Mouse (Mus musculus): ENCODE data around the gene Lgals7.

The Lgals7 gene
- long read RNA-seq, experiment 1 = 0 reads
- long read RNA-seq, experiment 2 = 0 reads

- intact Hi-C loops (cut with DNase I) = no loop called here
These were observed at the start of gene Lgals7 for GRCm38 (mm10) chr7:28863540-28863939. TSS of gene Lgals7 (plus strand) at chr7:28863853.

DNA sequence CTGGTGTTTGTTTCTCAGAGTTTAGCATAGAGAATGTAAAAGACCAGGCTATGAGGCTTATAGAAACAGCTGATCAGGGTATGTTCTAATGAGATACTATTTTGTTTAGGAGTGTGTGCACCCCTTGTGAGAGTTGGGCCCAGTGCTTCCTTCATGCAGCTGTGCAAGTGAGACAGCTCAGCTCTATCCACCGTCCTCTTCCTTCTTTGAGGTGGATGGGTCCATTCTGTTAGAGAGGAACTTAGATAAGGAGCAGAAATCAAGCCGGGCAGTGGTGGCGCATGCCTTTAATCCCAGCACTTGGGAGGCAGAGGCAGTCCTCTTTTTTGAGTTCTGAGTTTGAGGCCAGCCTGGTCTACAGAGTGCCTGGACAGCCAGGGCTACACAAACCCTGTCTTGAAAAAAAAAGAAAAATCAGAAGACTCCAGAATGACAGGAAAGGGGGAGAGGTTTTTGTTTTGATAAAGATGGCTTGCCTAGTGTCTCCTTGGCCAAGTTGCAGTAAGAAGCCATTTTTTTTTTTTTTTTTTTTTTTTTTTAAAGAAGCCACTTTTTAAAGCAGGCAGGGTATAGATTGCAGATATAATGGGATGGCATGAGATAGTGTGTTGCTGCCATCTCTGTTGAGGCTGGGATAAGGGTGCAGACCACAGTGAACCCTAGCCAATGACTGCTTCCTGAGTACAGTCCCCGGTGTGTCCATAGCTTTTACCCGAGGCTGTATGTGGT is 49.2 kb upstream of the Lgals7 start:
- intact Hi-C loops (cut with DNase I) = no loop called here

DNA sequence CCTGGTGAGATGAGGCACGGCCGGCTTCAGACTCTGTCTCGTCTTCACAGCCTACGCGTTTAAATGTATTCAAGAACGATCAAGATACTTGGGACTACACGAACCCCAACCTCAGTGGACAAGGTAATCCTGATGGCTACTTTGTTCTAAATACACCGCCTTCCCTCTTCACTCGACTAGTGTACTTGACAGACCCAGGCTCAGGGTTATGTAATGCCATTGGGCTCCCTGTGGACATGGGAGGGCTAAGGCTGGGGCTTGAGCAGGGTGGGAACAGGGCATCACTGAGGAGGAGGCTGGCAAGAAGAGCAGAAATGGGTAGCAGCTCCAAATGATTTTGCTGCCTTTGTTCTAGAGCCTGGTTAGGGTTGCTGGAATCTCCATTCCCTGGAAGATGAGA is 48.4 kb upstream of the Lgals7 start:
- intact Hi-C loops (cut with DNase I) = no loop called here

GRCm38 (mm10) chr7:28816201-28816600 is 47.5 kb upstream of the Lgals7 start:
- intact Hi-C loops (cut with DNase I) = no loop called here

DNA sequence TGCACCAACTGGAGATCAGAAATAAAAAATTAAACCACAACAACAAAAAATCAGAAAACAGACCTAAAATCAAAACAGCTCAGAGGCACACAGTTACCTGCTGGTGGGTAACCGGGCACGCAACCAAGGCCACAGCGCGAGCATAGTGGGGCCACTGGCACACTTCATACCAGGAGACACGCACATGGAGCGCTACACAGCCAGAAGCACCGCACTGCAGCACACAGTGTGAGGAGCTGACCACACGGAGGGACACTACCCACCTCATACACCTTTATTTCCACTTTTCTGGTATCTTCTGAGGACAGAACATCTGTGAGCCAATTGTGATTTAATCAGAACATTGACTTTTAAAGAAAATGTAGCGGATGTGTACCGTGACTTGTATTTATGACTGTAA is 46.7 kb upstream of the Lgals7 start:
- intact Hi-C loops (cut with DNase I) = no loop called here

- intact Hi-C loops (cut with DNase I) = no loop called here
These were observed 46.1 kb upstream of the Lgals7 start for GRCm38 (mm10) chr7:28817524-28817923.

DNA sequence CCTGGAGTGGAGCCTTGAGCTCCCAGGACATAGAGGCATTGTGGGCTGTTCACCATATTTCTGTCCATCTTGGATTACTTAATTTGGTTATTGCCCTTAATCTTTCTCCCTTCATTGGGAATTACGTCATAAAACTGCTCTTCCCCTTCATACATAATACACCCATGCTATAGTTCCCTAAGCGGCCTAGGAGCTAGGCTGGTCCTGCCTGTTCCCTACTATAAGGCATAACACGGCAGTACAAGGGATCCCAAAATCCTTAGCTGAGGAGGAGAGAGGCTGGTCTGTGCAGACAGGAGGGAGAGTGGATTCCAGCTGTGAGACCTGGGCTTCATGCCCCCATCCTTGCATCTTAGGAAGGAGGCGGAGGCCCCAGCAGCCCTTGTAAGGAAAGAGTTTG is 45.7 kb upstream of the Lgals7 start:
- intact Hi-C loops (cut with DNase I) = no loop called here

GRCm38 (mm10) chr7:28818436-28818835 is 45.2 kb upstream of the Lgals7 start:
- intact Hi-C loops (cut with DNase I) = no loop called here

GRCm38 (mm10) chr7:28818861-28819452 is 44.7 kb upstream of the Lgals7 start:
- intact Hi-C loops (cut with DNase I) = no loop called here

GRCm38 (mm10) chr7:28819571-28819970 is 44.1 kb upstream of the Lgals7 start:
- intact Hi-C loops (cut with DNase I) = no loop called here

- intact Hi-C loops (cut with DNase I) = no loop called here
These were observed 43.0 kb upstream of the Lgals7 start for GRCm38 (mm10) chr7:28820358-28821260.

GRCm38 (mm10) chr7:28821261-28821831 is 42.3 kb upstream of the Lgals7 start:
- intact Hi-C loops (cut with DNase I) = no loop called here

DNA sequence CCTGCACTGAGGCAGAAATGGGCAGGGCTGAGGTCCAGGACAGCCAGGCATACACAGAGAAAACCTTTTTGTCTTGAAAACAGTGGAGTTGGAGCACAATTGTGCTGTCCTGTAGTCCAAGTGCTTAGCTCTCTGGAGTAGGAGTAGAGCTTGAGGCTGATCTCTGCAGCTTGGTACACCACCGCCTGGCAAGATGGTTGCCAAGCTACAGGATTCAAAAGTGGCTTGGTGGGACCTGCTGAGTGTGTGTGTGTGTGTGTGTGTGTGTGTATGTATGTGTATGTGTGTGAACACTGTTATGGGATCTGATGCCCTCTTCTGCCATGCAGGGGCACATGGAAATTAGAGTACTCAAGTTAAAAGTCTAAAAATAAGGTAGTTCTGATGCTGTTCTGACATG is 41.1 kb upstream of the Lgals7 start:
- intact Hi-C loops (cut with DNase I) = no loop called here

GRCm38 (mm10) chr7:28822993-28823903 is 40.4 kb upstream of the Lgals7 start:
- intact Hi-C loops (cut with DNase I) = no loop called here

DNA sequence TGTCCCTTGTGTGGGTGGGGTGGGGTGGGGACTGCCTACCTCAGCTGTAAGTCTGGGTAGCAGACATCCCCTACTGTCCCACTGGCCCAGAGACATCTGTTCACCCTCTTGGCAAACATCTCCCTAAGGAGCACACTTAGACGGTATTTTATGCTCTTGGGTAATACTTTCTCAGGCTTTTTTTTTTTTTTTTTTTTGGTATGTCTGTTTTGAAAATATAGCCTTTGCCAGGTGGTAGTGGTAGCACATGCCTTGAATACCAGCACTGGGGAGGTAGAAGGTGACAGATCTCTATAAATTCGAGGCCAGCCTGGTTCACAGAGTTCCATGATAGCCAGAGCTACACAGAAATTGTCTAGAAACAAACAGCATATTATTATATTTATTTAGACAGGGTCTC is 39.7 kb upstream of the Lgals7 start:
- intact Hi-C loops (cut with DNase I) = no loop called here

DNA sequence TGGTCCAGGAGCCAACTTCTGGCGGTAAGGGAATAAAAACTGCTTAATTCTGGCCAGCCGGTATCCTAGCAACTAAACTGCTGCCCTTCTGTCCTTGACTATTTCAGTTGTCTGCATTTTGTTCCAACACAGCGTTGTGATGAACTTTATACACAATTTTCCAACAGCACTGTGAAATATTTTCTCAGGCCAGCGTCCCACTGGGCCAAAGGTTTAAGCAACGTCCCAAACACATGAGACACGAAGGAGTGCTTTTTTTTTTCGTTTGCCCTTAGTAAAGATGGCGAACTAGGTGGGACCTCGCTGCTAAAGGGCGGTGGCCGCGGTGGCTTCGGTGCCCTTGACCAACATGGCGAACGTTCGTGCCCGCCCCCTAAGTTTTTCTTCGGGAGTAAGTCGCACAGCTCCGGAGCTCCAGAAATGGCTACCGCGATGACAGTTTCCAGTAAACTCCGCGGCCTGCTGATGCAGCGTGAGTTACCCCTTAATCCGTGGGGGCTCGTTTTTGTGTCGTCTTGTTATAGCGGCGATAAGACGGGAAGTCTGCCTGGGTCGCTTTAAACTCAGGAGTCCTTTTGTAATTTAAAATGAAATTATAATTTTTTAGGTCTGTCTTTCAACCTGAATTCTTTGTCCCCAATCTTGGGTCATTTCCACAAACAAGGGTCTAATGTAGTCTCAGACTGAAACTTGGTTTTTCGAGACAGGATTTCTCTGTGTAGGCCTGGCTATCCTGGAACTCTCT is 38.5 kb upstream of the Lgals7 start, which contains the start of gene Ech1:
Ech1 (plus strand) TSS at position 277 of the 745 bp plus-strand sequence.
- intact Hi-C loops (cut with DNase I) = no loop called here

GRCm38 (mm10) chr7:28825686-28826401 is 37.8 kb upstream of the Lgals7 start:
- intact Hi-C loops (cut with DNase I) = no loop called here

DNA sequence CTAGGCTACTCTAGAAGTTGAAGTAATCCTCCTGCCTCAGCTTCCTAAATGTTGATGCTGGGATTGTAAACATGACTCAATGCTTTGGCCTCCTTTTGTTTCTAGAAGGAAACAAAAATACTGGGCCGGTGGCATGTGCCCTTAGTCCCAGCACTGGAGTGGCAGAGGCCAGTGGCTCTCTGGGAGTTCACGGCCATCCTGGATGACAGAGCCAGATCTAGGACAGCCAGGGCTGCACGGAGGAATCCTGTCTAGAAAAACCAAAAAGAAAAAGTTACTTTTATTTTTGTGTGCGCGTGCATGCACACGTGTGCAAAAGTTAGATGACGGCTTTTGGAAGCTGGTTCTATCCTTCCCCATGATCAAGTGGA is 37.3 kb upstream of the Lgals7 start:
- intact Hi-C loops (cut with DNase I) = no loop called here

GRCm38 (mm10) chr7:28827338-28827737 is 36.3 kb upstream of the Lgals7 start:
- intact Hi-C loops (cut with DNase I) = no loop called here

Data from adrenal gland (tissue).